Mouse (Mus musculus) olfactory bulb, adult 2 months (tissue): ENCODE measurements around the gene Gpx3.

Experiments
- CTCF ChIP-seq: fragments of 200-500 bp; IDR thresholded peaks from 2 replicates; pipeline ENCODE4 v1.5.1; 2012; ENCODE audit warnings: low read depth, mild to moderate bottlenecking, low read length, moderate library complexity; ENCODE audit not compliant: insufficient read depth
- POLR2A ChIP-seq: fragments of 200-500 bp; IDR thresholded peaks from 2 replicates; pipeline ENCODE4 v1.6.1; 2012; ENCODE audit warnings: mild to moderate bottlenecking, low read depth, low read length, moderate library complexity; ENCODE audit not compliant: insufficient read depth

DNA sequence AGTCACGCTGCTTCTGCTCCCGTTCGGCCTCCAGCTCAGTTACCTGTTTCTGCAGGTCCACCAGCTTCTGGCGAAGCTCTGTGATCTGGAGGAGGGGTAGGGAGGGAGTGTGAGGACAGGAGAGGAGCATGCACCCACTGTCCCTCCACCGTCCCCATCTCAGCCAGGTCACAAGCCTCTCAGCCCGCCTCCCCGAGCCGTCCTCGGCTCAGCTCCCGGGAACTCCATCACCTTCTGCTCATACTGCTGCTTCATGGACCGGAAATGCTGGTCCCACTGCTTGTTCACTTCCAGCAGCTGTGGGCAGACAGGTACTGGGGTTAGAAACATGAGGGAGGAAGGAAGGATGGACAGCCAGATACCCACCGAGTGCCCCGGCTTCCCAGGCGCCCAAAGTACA lies 21.9 kb downstream of the Gpx3 start:
- TF ChIP-seq POLR2A (no peak), CTCF (no peak)
